Mouse (Mus musculus) heart, adult 8-10 months (tissue): Measurements from ENCODE around the gene Zic2. TPM values are rescaled to one million over a fixed set of nuclear protein-coding genes. Genes with fewer than 3 reads are reported as not detected.

Source experiments
- DNase-seq: peaks from one replicate; pipeline ENCODE4 v3.0.0; 2022; ENCODE audit warnings: low spot score
- total RNA-seq, 4 experiments: library from RNA; stranded (reverse); gene quantifications; 2 replicates each; pipeline ENCODE4 v1.2.4; 2022

The Zic2 gene
- total RNA-seq, 4 experiments from 2014 or later = 0.11 TPM; not detected in 3

GRCm38 (mm10) chr14:122476822-122477215 is 1.6 kb downstream of the Zic2 start:
- no peak for DNase-seq

GRCm38 (mm10) chr14:122477261-122477671 is 2.0 kb downstream of the Zic2 start:
- no peak for DNase-seq

GRCm38 (mm10) chr14:122477971-122478573 is 2.8 kb downstream of the Zic2 start:
- no peak for DNase-seq

DNA sequence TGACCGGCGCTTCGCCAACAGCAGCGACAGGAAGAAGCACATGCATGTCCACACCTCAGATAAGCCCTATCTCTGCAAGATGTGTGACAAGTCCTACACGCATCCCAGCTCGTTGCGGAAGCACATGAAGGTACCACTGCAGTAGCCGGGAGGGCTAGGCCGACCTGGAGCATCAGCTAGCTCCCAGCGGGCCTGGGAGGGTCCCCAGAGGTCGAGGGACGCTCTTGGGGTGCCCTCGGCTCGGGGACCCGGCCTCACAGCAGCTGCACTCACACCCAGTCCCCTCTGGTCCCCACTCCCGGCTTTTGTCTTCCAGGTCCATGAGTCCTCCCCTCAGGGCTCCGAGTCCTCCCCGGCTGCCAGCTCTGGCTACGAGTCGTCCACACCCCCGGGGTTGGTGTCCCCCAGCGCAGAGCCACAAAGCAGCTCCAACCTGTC is 3.4 kb downstream of the Zic2 start:
- no peak for DNase-seq

DNA sequence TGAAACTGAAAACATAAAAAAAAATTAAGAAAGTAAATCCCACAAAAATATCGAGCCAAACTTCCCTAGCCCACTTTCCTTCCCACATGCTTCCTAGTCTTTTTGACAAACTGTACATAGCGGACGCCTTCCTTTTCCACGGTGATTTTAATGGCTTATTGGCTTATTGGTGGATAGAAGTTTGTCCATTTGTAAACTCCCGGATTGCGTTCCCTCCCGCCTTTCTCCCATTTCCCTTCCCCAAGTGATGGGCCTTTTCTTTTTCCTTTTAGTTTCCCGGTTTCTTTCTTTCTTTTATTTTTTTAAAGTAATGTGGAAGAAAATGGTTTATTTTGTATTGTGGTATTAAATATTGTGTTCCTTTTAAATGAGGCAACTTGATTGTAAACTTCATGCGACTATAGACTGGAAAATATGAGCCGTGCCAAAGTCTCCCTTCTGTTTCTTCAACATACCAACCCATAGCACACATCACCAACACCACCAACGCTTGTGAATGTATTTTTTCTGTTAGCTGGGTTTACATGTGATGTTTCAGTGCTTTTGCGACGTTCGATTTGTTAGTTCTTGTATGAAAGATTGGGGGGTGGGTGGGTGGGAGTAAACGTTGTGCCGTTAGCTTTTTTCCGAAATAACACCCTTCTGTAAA is 4.3 kb downstream of the Zic2 start:
- DNase-seq = no peak

DNA sequence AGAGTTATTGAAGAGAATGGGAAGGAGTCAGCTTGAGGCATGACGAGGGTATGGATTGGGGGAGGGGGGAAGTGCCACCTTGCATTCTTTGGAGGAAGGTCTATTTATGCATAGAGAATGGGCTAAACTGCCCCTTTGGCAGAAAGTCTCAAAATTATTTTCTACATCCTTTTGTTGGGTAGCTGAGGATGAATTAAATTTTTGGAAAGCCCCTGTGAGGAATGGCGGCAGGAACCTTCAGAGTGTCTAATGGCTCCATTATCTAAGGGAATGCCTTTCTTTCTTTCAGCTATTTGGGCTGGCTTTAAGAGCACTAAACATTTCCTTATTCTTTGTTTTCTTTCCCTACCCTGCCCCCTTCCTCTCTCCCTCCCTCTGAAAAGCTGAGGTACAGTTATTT is 5.1 kb downstream of the Zic2 start:
- DNase-seq = no peak

- DNase-seq = no peak
Observed at GRCm38 (mm10) chr14:122481181-122481580, 5.9 kb downstream of the Zic2 start.

DNA sequence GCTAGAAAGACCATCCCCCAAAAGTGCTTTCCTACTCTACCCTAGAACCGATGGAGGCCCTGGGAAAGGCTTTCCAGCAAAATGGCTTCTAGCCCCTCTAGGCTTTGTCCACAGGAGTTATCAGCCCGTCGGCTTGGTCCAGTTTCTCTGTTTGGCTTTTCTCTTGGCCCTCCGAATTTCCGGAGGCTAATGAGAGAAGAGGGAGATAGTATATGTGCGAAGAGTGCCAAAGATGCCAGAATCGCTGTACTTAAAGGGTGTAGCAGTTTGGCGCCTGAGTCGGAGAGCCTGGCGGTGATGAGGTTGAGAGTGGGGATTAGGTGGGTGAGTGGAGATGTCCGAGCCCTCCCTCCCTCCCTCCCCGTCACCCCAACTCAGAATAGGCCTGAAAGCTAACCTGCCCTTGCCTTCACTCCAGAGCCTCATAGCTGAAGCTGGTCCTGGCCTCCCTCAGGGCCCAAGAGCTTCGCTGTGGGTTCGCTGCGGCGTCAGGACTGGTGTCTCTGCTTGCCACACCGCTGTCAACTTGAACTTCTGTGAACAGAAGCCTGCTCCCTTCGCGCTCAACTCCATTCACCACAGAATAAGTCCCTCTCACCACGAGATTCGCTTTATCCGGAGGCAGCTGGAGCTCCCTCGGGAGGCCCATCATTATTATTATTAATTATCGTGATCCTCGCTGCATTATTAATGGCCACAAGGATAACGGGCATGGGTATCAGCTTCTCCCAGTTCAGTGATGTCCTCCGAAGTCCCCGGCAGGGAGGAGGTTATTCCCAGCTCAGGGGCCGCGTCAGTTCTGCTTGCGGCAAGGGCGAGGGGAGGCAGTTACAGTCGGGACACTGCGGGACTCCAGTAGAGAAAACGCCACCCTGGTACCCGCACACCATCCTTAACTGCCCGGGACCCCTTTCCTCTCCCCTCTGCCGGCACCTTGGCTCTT is 7.1 kb downstream of the Zic2 start:
- no peak for DNase-seq

- no peak for DNase-seq
Observed at GRCm38 (mm10) chr14:122483024-122483385, 7.8 kb downstream of the Zic2 start.

GRCm38 (mm10) chr14:122483556-122484421 is 8.6 kb downstream of the Zic2 start:
- no peak for DNase-seq

GRCm38 (mm10) chr14:122484458-122484843 is 9.2 kb downstream of the Zic2 start:
- DNase-seq = no peak

DNA sequence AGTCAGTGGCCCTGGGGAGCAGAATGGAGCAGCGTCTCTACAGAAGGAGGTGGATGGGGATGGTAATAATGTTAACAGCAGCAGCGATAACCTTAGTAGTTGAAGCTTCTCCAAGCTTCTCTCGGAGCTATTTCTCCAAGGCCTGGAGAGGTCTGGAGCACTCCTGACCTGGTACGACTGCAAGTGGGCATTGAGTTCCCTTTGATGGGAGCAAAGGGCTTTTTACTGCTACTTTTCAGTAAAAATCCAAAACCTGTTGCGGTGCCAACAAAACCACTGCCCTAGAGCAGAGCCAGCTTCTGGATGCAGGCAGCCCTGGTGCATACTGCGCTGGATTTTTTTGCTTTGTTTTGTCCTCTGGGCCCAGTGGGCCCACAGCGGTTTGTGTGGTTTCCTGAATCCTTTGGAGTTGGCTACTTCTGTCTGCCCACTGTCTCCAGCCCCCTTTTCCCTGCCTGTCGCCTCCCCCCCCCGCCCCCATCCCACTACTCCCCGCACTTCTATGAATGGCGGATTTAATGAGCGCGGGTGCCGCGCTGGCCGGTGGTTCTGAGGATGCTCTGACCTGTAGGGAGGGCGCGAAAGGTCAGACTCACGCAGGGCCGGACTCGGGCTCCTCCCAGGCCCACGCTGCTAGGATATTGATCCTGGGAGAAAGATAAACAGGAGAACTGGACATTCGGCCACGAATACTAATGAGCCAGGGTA is 9.8 kb downstream of the Zic2 start:
- no peak for DNase-seq

DNA sequence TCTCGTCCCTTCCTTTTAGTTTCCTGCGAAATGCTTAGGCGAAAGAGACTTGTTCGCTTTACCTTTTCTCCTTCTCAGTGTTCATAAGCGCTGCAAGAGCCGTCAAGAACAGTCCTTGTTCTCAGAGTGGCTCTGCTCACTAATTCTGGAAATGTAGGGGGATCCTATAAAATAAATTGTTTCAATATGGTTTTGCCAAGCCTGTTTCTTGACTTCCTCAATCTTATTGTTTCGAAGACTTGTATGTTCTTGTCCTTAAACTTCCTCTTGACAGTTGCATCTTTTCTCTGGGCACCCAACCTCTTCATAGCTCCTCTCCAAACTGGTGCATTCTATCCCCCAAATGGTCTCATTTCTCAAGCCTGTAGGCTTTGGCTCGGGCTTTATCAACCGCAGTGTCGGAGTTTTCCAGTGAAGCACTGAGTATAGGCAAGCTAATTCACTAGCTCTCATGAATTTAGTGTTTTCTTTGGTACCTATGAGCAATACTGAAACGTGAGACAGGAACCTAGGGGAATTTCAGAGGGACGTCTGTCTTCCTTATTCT is 10.5 kb downstream of the Zic2 start:
- no peak for DNase-seq

GRCm38 (mm10) chr14:122486611-122487010 is 11.4 kb downstream of the Zic2 start:
- no peak for DNase-seq

DNA sequence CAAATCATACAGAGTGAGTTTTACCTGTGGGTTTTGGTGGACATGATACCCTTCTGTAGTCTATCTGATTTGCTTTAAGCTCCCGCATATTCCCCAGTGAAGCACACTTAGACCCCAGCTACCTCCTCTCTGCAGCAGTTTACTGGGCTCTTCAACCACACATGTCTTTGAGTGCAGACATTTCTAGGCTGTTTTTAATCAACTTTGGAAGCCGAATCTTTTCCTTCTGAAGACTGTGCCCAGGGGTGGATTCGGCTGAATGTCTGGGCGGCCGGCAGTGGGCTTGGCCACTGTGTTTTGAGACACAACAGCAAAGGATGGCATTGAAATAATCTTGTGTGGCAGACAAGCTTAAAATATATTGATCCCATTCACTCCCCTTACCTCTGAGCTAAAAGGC is 12.1 kb downstream of the Zic2 start:
- no peak for DNase-seq

DNA sequence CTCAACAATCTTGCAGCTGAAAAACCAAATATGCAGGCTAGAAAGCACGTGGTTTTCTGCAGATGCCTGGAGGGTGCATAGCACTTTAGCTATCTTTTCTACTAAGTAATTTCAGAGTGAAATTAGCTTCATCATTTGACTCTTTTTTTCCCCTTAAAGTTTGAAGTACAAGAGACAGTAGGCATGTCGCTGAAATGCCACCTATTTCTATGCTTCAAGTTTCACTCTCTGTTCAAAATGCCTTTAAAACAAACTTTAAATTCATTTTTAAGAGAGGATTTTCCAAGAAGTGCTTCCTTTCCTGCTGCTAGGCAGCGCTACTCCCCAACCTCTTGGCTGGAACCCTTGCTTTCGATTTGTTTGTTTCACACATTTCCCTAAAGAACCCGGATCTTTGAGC is 13.8 kb downstream of the Zic2 start:
- no peak for DNase-seq

DNA sequence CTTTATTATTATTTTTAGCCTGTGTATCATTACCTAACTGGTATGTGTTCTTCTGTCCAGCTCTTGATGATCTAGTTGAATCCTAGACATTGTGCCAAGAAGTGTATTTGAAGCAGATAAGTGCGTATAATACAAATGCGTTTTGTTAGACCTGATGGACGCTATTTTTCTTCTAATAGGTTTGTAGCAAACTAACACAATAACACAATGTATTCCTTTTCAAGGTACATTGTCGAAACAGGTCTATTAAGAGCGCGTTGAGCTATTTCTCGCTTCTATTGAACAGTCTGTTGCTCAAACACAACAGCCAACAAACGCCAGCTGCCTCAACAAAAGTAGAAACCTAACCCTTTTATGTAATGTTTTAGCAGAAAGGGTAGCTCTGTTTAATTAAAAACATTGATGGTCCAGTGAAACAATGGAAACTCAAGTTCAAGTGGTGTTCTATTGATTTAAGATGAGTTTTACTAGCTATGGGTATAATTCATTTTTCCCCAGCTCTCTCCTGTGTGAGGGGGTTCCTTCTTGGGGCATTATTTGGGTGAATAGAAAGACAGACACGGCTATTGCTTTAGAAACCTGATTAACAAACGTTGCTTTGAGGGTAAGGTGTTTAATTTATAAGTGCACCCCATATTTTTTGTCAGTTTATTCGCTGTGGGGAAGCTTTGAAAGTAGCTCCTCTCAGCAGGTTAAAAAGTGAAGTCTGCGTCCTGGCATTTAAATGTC is 14.6 kb downstream of the Zic2 start:
- no peak for DNase-seq

- no peak for DNase-seq
Observed at GRCm38 (mm10) chr14:122490441-122491328, 15.4 kb downstream of the Zic2 start, which contains the start of gene Gm10837. Gene Gm10837 (plus strand): TSS chr14:122490586.

- no peak for DNase-seq
Observed at GRCm38 (mm10) chr14:122491521-122491920, 16.3 kb downstream of the Zic2 start.
